Mouse (Mus musculus) heart, embryonic 14.5 days (tissue): Measurements from ENCODE around the gene Arl2. TPM values are rescaled to one million over a fixed set of nuclear protein-coding genes. Genes with fewer than 3 reads are reported as not detected.
A peak's percentile ranks its signal among the peaks of the same experiment; 100 is the strongest.

Experiments used
- ATAC-seq: fragments of 200-750 bp; cut with Nextera tagmentation; 2 replicates; pipeline ENCODE4 v1.8.0; 2017; ENCODE audit warnings: low read depth, moderate TSS enrichment; ENCODE audit not compliant: insufficient number of reproducible peaks, insufficient read depth, low FRiP score
- H3K27ac ChIP-seq, 2 experiments: fragments of 200-500 bp in 1 of 2; fragments of 300-500 bp in 1 of 2; sonication (generic) in 1 of 2; replicated peaks in 1 of 2; 2 replicates each; pipeline ENCODE4 v1.5.1; 2012 to 2014; ENCODE audit warnings: low read depth in 2 of 2, low read length in 2 of 2, control low read depth in 1 of 2, mild to moderate bottlenecking in 1 of 2, mixed read lengths in 1 of 2; ENCODE audit not compliant: control insufficient read depth in 1 of 2, insufficient read depth in 1 of 2
- H3K27me3 ChIP-seq: fragments of 300-500 bp; sonication (generic); 2 replicates; pipeline ENCODE4 v1.6.1; 2014; ENCODE audit warnings: mild to moderate bottlenecking, low read length, control low read depth; ENCODE audit not compliant: control insufficient read depth, insufficient read depth
- H3K36me3 ChIP-seq: fragments of 300-500 bp; sonication (generic); 2 replicates; pipeline ENCODE4 v1.6.1; 2014; ENCODE audit warnings: mild to moderate bottlenecking, control low read depth, low read length, mixed read lengths; ENCODE audit not compliant: control insufficient read depth, insufficient read depth
- H3K4me1 ChIP-seq, 2 experiments: fragments of 200-500 bp in 1 of 2; fragments of 300-500 bp in 1 of 2; sonication (generic) in 1 of 2; 2 replicates each; pipeline ENCODE4 v1.6.1; 2012 to 2014; ENCODE audit warnings: low read length in 2 of 2, control low read depth in 1 of 2, mixed read lengths in 1 of 2; ENCODE audit not compliant: control insufficient read depth in 2 of 2, insufficient read depth in 2 of 2
- H3K4me2 ChIP-seq: fragments of 300-500 bp; sonication (generic); 2 replicates; pipeline ENCODE4 v1.6.1; 2014; ENCODE audit warnings: mild to moderate bottlenecking, low read length
- H3K4me3 ChIP-seq, 2 experiments: fragments of 200-500 bp in 1 of 2; fragments of 300-500 bp in 1 of 2; sonication (generic) in 1 of 2; 2 replicates each; pipeline ENCODE4 v1.5.1; 2012 to 2014; ENCODE audit warnings: low read length in 2 of 2, mild to moderate bottlenecking in 2 of 2, control low read depth in 1 of 2, low read depth in 1 of 2, moderate library complexity in 1 of 2; ENCODE audit not compliant: control insufficient read depth in 1 of 2, insufficient read depth in 1 of 2
- H3K9ac ChIP-seq: fragments of 300-500 bp; sonication (generic); 2 replicates; pipeline ENCODE4 v1.6.1; 2014; ENCODE audit warnings: mild to moderate bottlenecking, low read length
- H3K9me3 ChIP-seq: fragments of 300-500 bp; sonication (generic); 2 replicates; pipeline ENCODE4 v1.6.1; 2016; ENCODE audit warnings: low read length, control low read depth; ENCODE audit not compliant: control insufficient read depth
- WGBS: fragments of 180-500 bp; shearing (Covaris S2); extraction: QIAGEN DNeasy Blood & Tissue Kit; methylation state at CpG from one replicate; pipeline ENCODE4 v1.1.7; 2014; 5-methylcytosine and 5-hydroxymethylcytosine counted together
- polyA plus RNA-seq: library from polyadenylated mRNA; unstranded; fragments of >200 nt; fragmentation: Nextera tagmentation; extraction: Ambion mirVana; gene quantifications from 2 replicates; pipeline ENCODE4 v1.2.1, GENCODE M21; 2014

Arl2 gene
- polyA plus RNA-seq, 1 experiment from 2014 or later = 70.7 TPM

- H3K4me2 ChIP-seq = no peak within 1 kb of the TSS
- no peaks in the 10 kb centered on the region for H3K27me3 ChIP-seq
- no peak within 1 kb of the TSS for H3K27ac ChIP-seq
- H3K9ac ChIP-seq = no peak within 1 kb of the TSS
- WGBS = 85% methylated on average over 7 of the region's 7 CpGs
- no peak for ATAC-seq
- no peak within 1 kb of the TSS for H3K4me3 ChIP-seq
- H3K36me3 ChIP-seq = peaks cover 65% of the 10 kb centered on the region
- H3K4me1 ChIP-seq = no peaks in the 10 kb centered on the region
- no peaks in the 10 kb centered on the region for H3K9me3 ChIP-seq
These were observed 47.2 kb downstream of the Arl2 start, which contains the start of gene AC131692.1 for GRCm38 (mm10) chr19:6094119-6094518. Gene AC131692.1, plus strand, starts transcription at chr19:6094419.

GRCm38 (mm10) chr19:6088841-6089240 lies 52.5 kb downstream of the Arl2 start:
- H3K9me3 ChIP-seq = no peaks in the 10 kb centered on the region
- WGBS = 95% methylated on average over 13 of the region's 13 CpGs
- no peaks in the 10 kb centered on the region for H3K27me3 ChIP-seq
- H3K27ac ChIP-seq = no peak overlapping the region
- H3K4me3 ChIP-seq = no peak overlapping the region
- H3K9ac ChIP-seq = no peak overlapping the region
- ATAC-seq = no peak
- peaks cover 65% of the 10 kb centered on the region for H3K36me3 ChIP-seq
- H3K4me1 ChIP-seq = peaks cover 4 to 13% of the 10 kb centered on the region in 2 experiments; a peak in 3 of 4 replicates
- H3K4me2 ChIP-seq = no peak overlapping the region

GRCm38 (mm10) chr19:6085417-6085879 lies 55.9 kb downstream of the Arl2 start:
- H3K27ac ChIP-seq = peak overlapping the region; percentile 42 to 63; a peak in 2 of 4 replicates
- no peaks in the 10 kb centered on the region for H3K9me3 ChIP-seq
- ATAC-seq = peak; percentile 57
- H3K9ac ChIP-seq = peak overlapping the region; percentile 83
- H3K36me3 ChIP-seq = peaks cover 70% of the 10 kb centered on the region
- peak overlapping the region; percentile 81 to 84 for H3K4me3 ChIP-seq
- no peaks in the 10 kb centered on the region for H3K27me3 ChIP-seq
- H3K4me1 ChIP-seq = peaks cover 5 to 17% of the 10 kb centered on the region in 2 experiments; a peak in 3 of 4 replicates
- WGBS = 1% methylated on average over 17 of the region's 17 CpGs
- peak overlapping the region; percentile 81 for H3K4me2 ChIP-seq

- H3K4me1 ChIP-seq = peaks cover 5 to 17% of the 10 kb centered on the region in 2 experiments; a peak in 3 of 4 replicates
- H3K27ac ChIP-seq = peak within 1 kb of the TSS; percentile 42 to 63; a peak in 2 of 4 replicates
- no peaks in the 10 kb centered on the region for H3K27me3 ChIP-seq
- peak within 1 kb of the TSS; percentile 81 for H3K4me2 ChIP-seq
- no peaks in the 10 kb centered on the region for H3K9me3 ChIP-seq
- peaks cover 70% of the 10 kb centered on the region for H3K36me3 ChIP-seq
- WGBS = under 1% methylated on average over 57 of the region's 58 CpGs
- peak within 1 kb of the TSS; percentile 81 to 84 for H3K4me3 ChIP-seq
- ATAC-seq = peak; percentile 78
- H3K9ac ChIP-seq = peak within 1 kb of the TSS; percentile 83
These were observed 56.7 kb downstream of the Arl2 start, which contains the start of the genes Zfpl1 and Cdca5 for GRCm38 (mm10) chr19:6084478-6085248. Gene Zfpl1, minus strand, starts transcription at chr19:6084956. Gene Cdca5, plus strand, starts transcription at chr19:6084983.

Other genes starting within 250 kb of the Arl2 start
- 1.1 and 1.8 TPM in 2 replicates for gene Tigd3, start 247.4 kb downstream of the Arl2 start, polyA plus RNA-seq
- 85.8 and 86.9 TPM in 2 replicates for gene Dpf2, start 228.5 kb downstream of the Arl2 start, polyA plus RNA-seq
- gene Cdc42ep2, start 216.7 kb downstream of the Arl2 start, polyA plus RNA-seq = 9.1 and 9.7 TPM in 2 replicates
- gene Pola2, start 177.3 kb downstream of the Arl2 start, polyA plus RNA-seq = 42.7 and 45.1 TPM in 2 replicates
- not detected in 2 replicates for gene Slc22a20, start 155.4 kb downstream of the Arl2 start, polyA plus RNA-seq
- gene Capn1, start 125.7 kb downstream of the Arl2 start, polyA plus RNA-seq = 6.5 and 7.3 TPM in 2 replicates
- 14.8 and 16.0 TPM in 2 replicates for gene Syvn1, start 95.0 kb downstream of the Arl2 start, polyA plus RNA-seq
- 64.5 and 69.4 TPM in 2 replicates for gene Mrpl49, start 83.8 kb downstream of the Arl2 start, polyA plus RNA-seq
- 562 and 618 TPM in 2 replicates for gene Fau, start 83.7 kb downstream of the Arl2 start, polyA plus RNA-seq
- 25.5 and 25.6 TPM in 2 replicates for gene Znhit2, start 80.4 kb downstream of the Arl2 start, polyA plus RNA-seq
- gene Tm7sf2, start 73.2 kb downstream of the Arl2 start, polyA plus RNA-seq = 6.7 and 7.6 TPM in 2 replicates
- 36.9 and 44.8 TPM in 2 replicates for gene Vps51, start 64.3 kb downstream of the Arl2 start, polyA plus RNA-seq
- gene Tmem262, start 61.5 kb downstream of the Arl2 start, polyA plus RNA-seq = not detected in 2 replicates
- 0.47 and 0.49 TPM in 2 replicates for gene Gm28374, start 59.3 kb downstream of the Arl2 start, polyA plus RNA-seq
- 46.6 and 52.9 TPM in 2 replicates for gene Zfpl1, start 56.6 kb downstream of the Arl2 start, polyA plus RNA-seq
- 24.0 and 24.5 TPM in 2 replicates for gene Cdca5, start 56.6 kb downstream of the Arl2 start, polyA plus RNA-seq
- gene AC131692.1, start 47.1 kb downstream of the Arl2 start, polyA plus RNA-seq = 0.38 TPM in 1 of 2 replicates, not detected in the other
- gene Naaladl1, start 35.8 kb downstream of the Arl2 start, polyA plus RNA-seq = 0.12 and 0.20 TPM in 2 replicates
- gene Sac3d1, start 22.9 kb downstream of the Arl2 start, polyA plus RNA-seq = 36.0 and 36.3 TPM in 2 replicates
- 21.5 and 23.9 TPM in 2 replicates for gene Snx15, start 13.2 kb downstream of the Arl2 start, polyA plus RNA-seq
- 0.30 TPM in 1 of 2 replicates, not detected in the other for gene Batf2, start 565 bp downstream of the Arl2 start, polyA plus RNA-seq
- not detected in 2 replicates for gene Majin, start 42.8 kb upstream of the Arl2 start, polyA plus RNA-seq
- gene Gpha2, start 84.8 kb upstream of the Arl2 start, polyA plus RNA-seq = 0.36 TPM in 1 of 2 replicates, not detected in the other
- 20.7 and 26.0 TPM in 2 replicates for gene Ppp2r5b, start 94.3 kb upstream of the Arl2 start, polyA plus RNA-seq
- gene Atg2a, start 100.1 kb upstream of the Arl2 start, polyA plus RNA-seq = 7.1 and 7.8 TPM in 2 replicates
- 51.7 and 60.0 TPM in 2 replicates for gene Ehd1, start 135.2 kb upstream of the Arl2 start, polyA plus RNA-seq
- gene Cdc42bpg, start 164.9 kb upstream of the Arl2 start, polyA plus RNA-seq = 0.43 and 0.78 TPM in 2 replicates
- gene Men1, start 193.4 kb upstream of the Arl2 start, polyA plus RNA-seq = 23.3 and 24.1 TPM in 2 replicates
- 9.0 and 13.0 TPM in 2 replicates for gene Map4k2, start 199.6 kb upstream of the Arl2 start, polyA plus RNA-seq
- 86.9 and 93.1 TPM in 2 replicates for gene Sf1, start 222.1 kb upstream of the Arl2 start, polyA plus RNA-seq
- 225 and 226 TPM in 2 replicates for gene Pygm, start 242.9 kb upstream of the Arl2 start, polyA plus RNA-seq